Mouse (Mus musculus) CH12F3 (cell line): ENCODE results near the gene Adamts9.

Experiments used
- in situ Hi-C: fragments of 300-500 bp; cut with MboI; formaldehyde crosslinking; loops from 2 replicates; pipeline ENCODE4 v1.14.3; 2020; ENCODE audit warnings: low sequenced_read_pairs

Gene Adamts9

GRCm38 (mm10) chr6:92810628-92811027, 132.7 kb downstream of the Adamts9 start:
- in situ Hi-C loops, result no loop called here

GRCm38 (mm10) chr6:92809818-92810217, 133.5 kb downstream of the Adamts9 start:
- in situ Hi-C loops, result no loop called here

DNA sequence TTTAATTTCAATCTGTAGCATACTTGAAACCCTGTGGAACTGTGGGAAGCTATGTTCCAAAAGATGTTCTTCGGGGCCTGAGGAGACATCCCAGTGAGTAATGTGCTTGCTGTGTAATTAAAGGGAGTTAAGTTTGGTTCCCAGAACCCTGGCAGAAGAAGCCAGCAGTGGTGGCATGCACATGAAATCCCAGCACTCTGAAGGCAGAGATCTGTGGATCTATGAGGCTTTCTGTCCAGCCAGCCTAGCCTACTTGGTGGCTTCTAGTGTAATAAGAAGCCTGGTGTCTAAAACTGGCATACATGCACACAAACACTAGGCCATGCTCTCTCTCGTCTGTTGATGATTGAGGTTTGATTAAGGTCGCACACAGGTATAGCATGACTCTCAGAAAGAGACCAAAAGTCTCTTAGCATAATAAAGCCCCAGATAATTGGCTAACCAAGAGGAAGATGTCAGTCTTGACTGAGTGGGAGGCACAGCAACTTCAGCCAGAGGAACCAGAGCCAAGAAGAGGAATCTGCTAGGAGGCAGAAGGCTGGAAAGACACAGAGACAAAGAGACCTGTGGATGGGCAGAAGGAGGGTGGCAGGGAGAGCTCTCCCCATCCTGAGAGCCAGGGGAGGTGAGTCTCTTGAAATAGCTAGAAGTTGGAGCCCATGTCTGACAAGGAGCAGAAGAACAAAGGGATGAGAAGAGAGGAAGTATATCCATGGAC, 138.9 kb downstream of the Adamts9 start:
- in situ Hi-C loops, result no loop called here

DNA sequence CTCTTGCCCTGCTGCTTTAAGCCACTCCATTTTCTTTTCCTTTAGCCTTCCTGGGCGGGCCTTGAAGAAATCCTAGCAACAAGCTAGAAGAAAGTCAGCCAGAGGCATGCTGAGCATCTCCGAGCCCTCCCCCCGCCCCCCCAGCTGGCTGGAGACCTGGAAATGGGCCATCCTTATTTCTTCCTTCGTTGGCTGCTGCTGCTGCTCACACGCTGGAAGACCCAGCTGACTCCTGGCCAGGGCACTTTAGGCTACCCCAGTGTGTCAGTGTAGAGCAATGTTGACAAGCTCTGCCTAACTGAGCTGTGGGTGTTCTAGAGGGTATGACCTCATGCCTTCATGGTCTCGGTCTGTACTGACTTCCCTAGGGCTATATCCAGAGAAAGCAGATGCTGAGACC, 140.1 kb downstream of the Adamts9 start:
- in situ Hi-C loops, result no loop called here

- in situ Hi-C loops, result no loop called here
Observed at GRCm38 (mm10) chr6:92802421-92802820, 140.9 kb downstream of the Adamts9 start.

GRCm38 (mm10) chr6:92801462-92801861, 141.8 kb downstream of the Adamts9 start:
- in situ Hi-C loops, result no loop called here

DNA sequence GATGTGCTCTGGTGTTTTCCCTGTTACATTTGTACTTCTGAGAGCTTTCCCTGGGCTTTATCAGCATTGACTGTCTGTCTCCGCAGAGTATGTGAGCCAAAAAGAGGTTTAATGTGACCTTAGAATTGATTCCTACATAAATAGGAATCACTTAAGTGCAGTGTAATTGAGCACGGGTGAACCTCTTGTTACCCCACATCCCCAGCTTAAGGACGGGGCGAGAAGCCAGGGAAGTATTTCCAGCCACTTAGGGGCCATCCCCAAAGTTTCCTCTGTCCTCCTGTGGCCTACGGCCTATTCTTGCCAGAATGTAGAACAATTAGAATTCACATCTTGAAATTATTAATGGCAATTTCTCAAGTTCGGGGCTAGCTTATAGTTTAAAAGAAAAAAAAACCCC, 149.5 kb downstream of the Adamts9 start:
- in situ Hi-C loops, result no loop called here

GRCm38 (mm10) chr6:92787376-92787712, 155.9 kb downstream of the Adamts9 start:
- in situ Hi-C loops, result no loop called here

- in situ Hi-C loops, result no loop called here
Observed at GRCm38 (mm10) chr6:92786701-92787375, 156.5 kb downstream of the Adamts9 start.

GRCm38 (mm10) chr6:92784782-92785181, 158.5 kb downstream of the Adamts9 start:
- in situ Hi-C loops, result no loop called here

DNA sequence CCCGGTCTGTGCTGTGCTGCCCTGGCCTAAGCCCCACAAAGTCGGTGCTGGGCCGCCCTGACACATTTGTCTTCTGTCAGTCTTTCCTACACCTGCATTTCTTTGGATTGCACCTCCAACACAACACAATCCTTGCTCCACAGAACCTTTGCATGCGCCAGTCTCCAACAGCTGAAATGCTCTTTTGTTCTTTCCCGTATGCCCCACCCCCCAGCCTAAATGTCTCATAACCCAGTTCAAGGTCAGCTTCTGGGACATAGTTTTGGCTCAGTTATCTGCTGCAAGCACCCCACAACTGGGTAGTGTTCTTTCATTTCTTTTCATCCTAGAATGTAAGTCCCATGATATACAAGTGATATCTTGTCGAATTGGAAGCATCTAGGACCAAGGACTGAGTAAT, 161.8 kb downstream of the Adamts9 start:
- in situ Hi-C loops, result no loop called here

DNA sequence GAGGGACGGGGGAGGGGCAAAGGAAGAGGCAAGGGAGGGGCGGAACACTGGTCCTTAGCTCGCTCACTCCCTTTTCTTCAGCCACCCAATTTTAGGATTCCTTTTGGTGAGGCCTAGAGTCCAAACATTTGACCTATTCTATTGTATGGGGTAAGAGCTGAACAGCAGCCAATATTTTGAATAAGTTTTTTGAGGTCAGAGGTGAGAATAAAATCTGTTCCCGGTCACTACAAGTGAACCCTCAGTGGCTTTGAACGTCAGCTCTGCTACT, 163.4 kb downstream of the Adamts9 start:
- in situ Hi-C loops, result no loop called here

GRCm38 (mm10) chr6:92779140-92779934, 164.0 kb downstream of the Adamts9 start:
- in situ Hi-C loops, result no loop called here

GRCm38 (mm10) chr6:92776356-92776755, 166.9 kb downstream of the Adamts9 start:
- in situ Hi-C loops, result no loop called here

DNA sequence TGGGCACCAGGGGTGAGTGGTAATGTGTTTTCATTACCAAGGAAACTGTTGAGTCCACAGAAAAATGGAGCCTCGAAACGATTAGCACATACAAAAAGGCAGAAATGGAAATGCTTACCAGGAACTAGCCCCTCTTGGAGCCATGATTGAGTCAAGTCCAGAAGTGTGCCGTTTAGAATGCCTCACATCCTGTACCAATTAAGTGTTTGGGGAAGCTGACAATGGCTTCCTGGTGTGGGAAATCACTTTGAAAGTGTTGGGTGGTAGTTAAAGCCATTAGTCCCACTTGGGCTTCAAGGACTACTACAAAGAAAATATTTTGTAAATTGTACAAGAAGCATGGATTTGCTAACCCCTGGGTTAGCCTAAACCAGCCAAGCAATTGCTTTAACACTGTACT, 180.9 kb downstream of the Adamts9 start:
- in situ Hi-C loops, result no loop called here

GRCm38 (mm10) chr6:92759616-92760015, 183.7 kb downstream of the Adamts9 start:
- in situ Hi-C loops, result no loop called here

GRCm38 (mm10) chr6:92755826-92756225, 187.5 kb downstream of the Adamts9 start:
- in situ Hi-C loops, result no loop called here

- in situ Hi-C loops, result no loop called here
Observed at GRCm38 (mm10) chr6:92752737-92753136, 190.6 kb downstream of the Adamts9 start.

DNA sequence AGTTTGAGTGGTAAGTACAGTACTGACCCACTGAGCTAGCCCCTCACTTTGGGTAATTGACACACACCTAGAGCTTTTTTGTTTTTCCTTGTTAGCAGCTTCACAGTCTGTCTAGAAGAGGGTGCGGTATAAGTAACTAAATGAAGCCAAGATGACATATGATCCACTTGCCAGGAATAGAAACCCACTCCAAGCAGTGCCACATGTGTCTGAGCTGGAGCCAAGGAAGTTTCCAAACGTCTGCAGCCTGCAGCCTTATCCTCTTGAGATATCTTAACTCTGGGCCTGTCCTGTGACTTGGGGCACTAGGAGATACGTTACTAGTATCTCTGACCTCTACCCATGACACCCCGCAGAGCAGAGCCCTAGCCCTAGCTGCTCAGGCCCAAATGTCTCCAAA, 193.9 kb downstream of the Adamts9 start:
- in situ Hi-C loops, result no loop called here

DNA sequence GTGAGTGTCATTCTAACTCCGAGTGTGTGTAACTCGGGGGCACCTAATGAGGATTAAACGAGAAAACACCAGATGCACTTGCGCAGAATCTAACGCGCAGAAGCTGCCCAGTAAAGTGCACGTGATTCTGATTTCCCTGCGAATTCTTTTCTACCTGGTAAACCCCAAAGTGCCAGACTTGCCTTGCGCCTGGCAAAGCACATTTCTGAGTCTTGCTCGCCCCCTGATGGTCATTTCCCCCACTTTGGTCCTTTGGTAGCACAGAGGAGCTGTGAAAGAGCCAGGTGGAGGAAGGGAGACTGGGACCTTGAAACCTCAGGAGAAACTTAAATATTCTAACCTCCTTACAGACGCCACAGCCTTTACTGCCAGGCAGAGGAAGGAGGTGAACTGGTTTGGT, 199.7 kb downstream of the Adamts9 start:
- in situ Hi-C loops, result no loop called here

- in situ Hi-C loops, result no loop called here
Observed at GRCm38 (mm10) chr6:92737116-92737515, 206.2 kb downstream of the Adamts9 start.

DNA sequence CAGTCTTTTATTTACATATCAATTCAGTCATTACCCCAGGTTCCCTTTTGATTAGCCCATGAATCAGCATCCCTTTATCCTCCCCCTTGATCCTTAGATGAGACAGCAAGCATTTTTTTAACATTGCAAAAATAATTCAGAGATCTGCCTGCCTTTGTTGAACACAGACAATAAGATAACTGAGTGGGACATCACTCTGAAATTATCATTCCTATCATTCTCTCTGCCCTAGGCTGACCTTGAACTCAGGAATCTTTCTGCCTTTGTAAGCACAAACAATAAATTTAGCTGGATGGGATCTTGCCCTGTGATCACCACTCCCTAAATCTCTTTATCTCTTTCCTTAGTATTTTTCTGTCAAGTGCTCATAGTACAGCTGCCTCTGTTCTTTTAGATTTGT, 209.6 kb downstream of the Adamts9 start:
- in situ Hi-C loops, result no loop called here
